Mouse (Mus musculus): ENCODE results near the gene Mylk. TPM values are rescaled to one million over a fixed set of nuclear protein-coding genes. Genes with fewer than 3 reads are reported as not detected.

Gene Mylk
- polyA plus RNA-seq, 1 experiment from 2014 or later: 4.4 TPM

- Histone ChIP-seq H3K4me3 (ENCODE audit: low read depth, low read length) (no peak overlapping the region), H3K4me2 (no peak overlapping the region), H3K9me3 (ENCODE audit: control insufficient read depth, low read length) (no peaks in the 10 kb centered on the region), H3K27me3 (replicated peaks; ENCODE audit: control insufficient read depth, insufficient read depth, low read length) (no peaks in the 10 kb centered on the region), H3K36me3 (ENCODE audit: control insufficient read depth, insufficient read depth, low read length) (no peaks in the 10 kb centered on the region), H3K27ac (ENCODE audit: low read depth, low read length) (no peak overlapping the region), H3K9ac (ENCODE audit: low read depth, low read length) (no peak overlapping the region), H3K4me1 (replicated peaks; ENCODE audit: control insufficient read depth, insufficient read depth, low read length) (no peaks in the 10 kb centered on the region)
- 37% methylated on average over 3 of the region's 3 CpGs for WGBS
- ATAC-seq (replicated peaks; ENCODE audit: low FRiP score) (no peak), DNase-seq (ENCODE audit: low spot score) (no peak)
These were observed 102.6 kb downstream of the Mylk start for GRCm38 (mm10) chr16:34847638-34848037.

GRCm38 (mm10) chr16:34854066-34854465, 109.1 kb downstream of the Mylk start:
- H3K27ac ChIP-seq (ENCODE audit: low read depth, low read length): no peak overlapping the region
- H3K9ac ChIP-seq (ENCODE audit: low read depth, low read length): no peak overlapping the region
- no peak for DNase-seq (ENCODE audit: low spot score)
- no peaks in the 10 kb centered on the region for H3K9me3 ChIP-seq (ENCODE audit: control insufficient read depth, low read length)
- 76% methylated on average over 7 of the region's 7 CpGs for WGBS
- ATAC-seq (replicated peaks; ENCODE audit: low FRiP score): no peak
- H3K36me3 ChIP-seq (ENCODE audit: control insufficient read depth, insufficient read depth, low read length): no peaks in the 10 kb centered on the region
- no peak overlapping the region for H3K4me2 ChIP-seq
- no peaks in the 10 kb centered on the region for H3K4me1 ChIP-seq (replicated peaks; ENCODE audit: control insufficient read depth, insufficient read depth, low read length)
- no peak overlapping the region for H3K4me3 ChIP-seq (ENCODE audit: low read depth, low read length)
- no peaks in the 10 kb centered on the region for H3K27me3 ChIP-seq (replicated peaks; ENCODE audit: control insufficient read depth, insufficient read depth, low read length)

DNA sequence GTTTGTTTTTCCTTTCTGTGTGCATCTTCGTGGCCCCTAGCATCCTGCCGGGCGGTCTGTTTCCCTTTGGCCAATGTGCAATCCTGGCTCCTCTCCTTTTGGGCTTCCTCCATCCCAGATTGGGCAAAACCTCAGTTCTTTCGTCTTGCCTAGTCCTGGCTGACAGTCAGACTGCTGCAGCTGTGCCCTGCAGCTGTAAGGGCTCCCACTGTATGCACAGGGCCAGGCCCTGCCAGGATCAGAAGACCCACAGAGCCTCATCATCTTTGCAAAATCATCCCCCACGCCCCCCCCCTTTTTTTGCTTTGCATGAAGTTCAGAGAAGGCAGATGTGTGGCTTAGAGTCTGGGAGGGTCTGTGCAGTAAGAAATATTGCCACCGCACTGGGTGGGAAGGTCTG, 110.1 kb downstream of the Mylk start:
- no peak for ATAC-seq (replicated peaks; ENCODE audit: low FRiP score)
- Histone ChIP-seq H3K9me3 (ENCODE audit: control insufficient read depth, low read length) (no peaks in the 10 kb centered on the region), H3K36me3 (ENCODE audit: control insufficient read depth, insufficient read depth, low read length) (no peaks in the 10 kb centered on the region), H3K4me2 (no peak overlapping the region), H3K27me3 (replicated peaks; ENCODE audit: control insufficient read depth, insufficient read depth, low read length) (no peaks in the 10 kb centered on the region), H3K27ac (ENCODE audit: low read depth, low read length) (no peak overlapping the region), H3K9ac (ENCODE audit: low read depth, low read length) (no peak overlapping the region), H3K4me1 (replicated peaks; ENCODE audit: control insufficient read depth, insufficient read depth, low read length) (no peaks in the 10 kb centered on the region), H3K4me3 (ENCODE audit: low read depth, low read length) (no peak overlapping the region)
- WGBS: 83% methylated on average over 6 of the region's 6 CpGs
- DNase-seq (ENCODE audit: low spot score): no peak

- no peak overlapping the region for H3K27ac ChIP-seq (ENCODE audit: low read depth, low read length)
- ATAC-seq (replicated peaks; ENCODE audit: low FRiP score) (no peak), DNase-seq (ENCODE audit: low spot score) (no peak)
- WGBS: 82% methylated on average over 2 of the region's 2 CpGs
- no peak overlapping the region for H3K4me2 ChIP-seq
- no peaks in the 10 kb centered on the region for H3K36me3 ChIP-seq (ENCODE audit: control insufficient read depth, insufficient read depth, low read length)
- no peak overlapping the region for H3K4me3 ChIP-seq (ENCODE audit: low read depth, low read length)
- no peak overlapping the region for H3K9ac ChIP-seq (ENCODE audit: low read depth, low read length)
- no peaks in the 10 kb centered on the region for H3K27me3 ChIP-seq (replicated peaks; ENCODE audit: control insufficient read depth, insufficient read depth, low read length)
- no peaks in the 10 kb centered on the region for H3K9me3 ChIP-seq (ENCODE audit: control insufficient read depth, low read length)
- H3K4me1 ChIP-seq (replicated peaks; ENCODE audit: control insufficient read depth, insufficient read depth, low read length): no peaks in the 10 kb centered on the region
These were observed 110.7 kb downstream of the Mylk start for GRCm38 (mm10) chr16:34855751-34856150.

DNA sequence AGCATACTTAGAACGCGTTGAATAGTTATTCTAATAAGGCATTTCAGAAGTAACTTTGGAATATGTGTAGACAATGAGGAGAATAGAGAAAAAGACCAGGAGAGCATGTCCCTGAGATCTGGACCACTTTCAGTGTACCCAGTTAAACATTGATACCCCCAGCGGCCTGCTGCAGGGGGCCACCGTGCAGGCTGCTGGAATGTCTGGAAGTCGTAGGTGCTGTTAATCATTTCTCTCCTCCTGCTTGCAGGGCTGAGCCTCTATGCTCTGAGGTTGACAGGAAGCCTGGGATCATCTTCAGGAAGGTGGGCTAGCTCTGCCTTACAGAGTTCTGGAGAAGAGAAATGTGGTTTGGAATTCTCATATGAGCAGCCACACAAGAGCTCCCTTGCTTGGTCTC, 112.6 kb downstream of the Mylk start:
- no peak for ATAC-seq (replicated peaks; ENCODE audit: low FRiP score)
- H3K9ac ChIP-seq (ENCODE audit: low read depth, low read length): no peak overlapping the region
- DNase-seq (ENCODE audit: low spot score): no peak
- no peak overlapping the region for H3K27ac ChIP-seq (ENCODE audit: low read depth, low read length)
- no peaks in the 10 kb centered on the region for H3K9me3 ChIP-seq (ENCODE audit: control insufficient read depth, low read length)
- no peak overlapping the region for H3K4me2 ChIP-seq
- H3K36me3 ChIP-seq (ENCODE audit: control insufficient read depth, insufficient read depth, low read length): no peaks in the 10 kb centered on the region
- no peak overlapping the region for H3K4me3 ChIP-seq (ENCODE audit: low read depth, low read length)
- no peaks in the 10 kb centered on the region for H3K4me1 ChIP-seq (replicated peaks; ENCODE audit: control insufficient read depth, insufficient read depth, low read length)
- H3K27me3 ChIP-seq (replicated peaks; ENCODE audit: control insufficient read depth, insufficient read depth, low read length): no peaks in the 10 kb centered on the region
- 59% methylated on average over 5 of the region's 5 CpGs for WGBS

GRCm38 (mm10) chr16:34860761-34861160, 115.8 kb downstream of the Mylk start:
- Histone ChIP-seq H3K9ac (ENCODE audit: low read depth, low read length) (no peak overlapping the region), H3K4me3 (ENCODE audit: low read depth, low read length) (no peak overlapping the region), H3K4me2 (no peak overlapping the region), H3K27me3 (replicated peaks; ENCODE audit: control insufficient read depth, insufficient read depth, low read length) (no peaks in the 10 kb centered on the region), H3K4me1 (replicated peaks; ENCODE audit: control insufficient read depth, insufficient read depth, low read length) (no peaks in the 10 kb centered on the region), H3K36me3 (ENCODE audit: control insufficient read depth, insufficient read depth, low read length) (no peaks in the 10 kb centered on the region), H3K27ac (ENCODE audit: low read depth, low read length) (no peak overlapping the region), H3K9me3 (ENCODE audit: control insufficient read depth, low read length) (no peaks in the 10 kb centered on the region)
- ATAC-seq (replicated peaks; ENCODE audit: low FRiP score): no peak
- WGBS: 81% methylated on average over 3 of the region's 3 CpGs
- DNase-seq (ENCODE audit: low spot score): no peak

GRCm38 (mm10) chr16:34861744-34862365, 116.8 kb downstream of the Mylk start:
- no peak for ATAC-seq (replicated peaks; ENCODE audit: low FRiP score)
- DNase-seq (ENCODE audit: low spot score): no peak
- H3K4me2 ChIP-seq: no peak overlapping the region
- no peaks in the 10 kb centered on the region for H3K36me3 ChIP-seq (ENCODE audit: control insufficient read depth, insufficient read depth, low read length)
- WGBS: 69% methylated on average over 10 of the region's 10 CpGs
- H3K27ac ChIP-seq (ENCODE audit: low read depth, low read length): no peak overlapping the region
- H3K4me1 ChIP-seq (replicated peaks; ENCODE audit: control insufficient read depth, insufficient read depth, low read length): no peaks in the 10 kb centered on the region
- no peak overlapping the region for H3K4me3 ChIP-seq (ENCODE audit: low read depth, low read length)
- no peaks in the 10 kb centered on the region for H3K27me3 ChIP-seq (replicated peaks; ENCODE audit: control insufficient read depth, insufficient read depth, low read length)
- no peaks in the 10 kb centered on the region for H3K9me3 ChIP-seq (ENCODE audit: control insufficient read depth, low read length)
- no peak overlapping the region for H3K9ac ChIP-seq (ENCODE audit: low read depth, low read length)

GRCm38 (mm10) chr16:34865373-34865772, 120.4 kb downstream of the Mylk start:
- Histone ChIP-seq H3K4me3 (ENCODE audit: low read depth, low read length) (no peak overlapping the region), H3K27ac (ENCODE audit: low read depth, low read length) (no peak overlapping the region), H3K4me2 (no peak overlapping the region), H3K36me3 (ENCODE audit: control insufficient read depth, insufficient read depth, low read length) (no peaks in the 10 kb centered on the region), H3K9ac (ENCODE audit: low read depth, low read length) (no peak overlapping the region), H3K9me3 (ENCODE audit: control insufficient read depth, low read length) (no peaks in the 10 kb centered on the region), H3K4me1 (replicated peaks; ENCODE audit: control insufficient read depth, insufficient read depth, low read length) (no peaks in the 10 kb centered on the region), H3K27me3 (replicated peaks; ENCODE audit: control insufficient read depth, insufficient read depth, low read length) (no peaks in the 10 kb centered on the region)
- ATAC-seq (replicated peaks; ENCODE audit: low FRiP score): no peak
- 42% methylated on average over 4 of the region's 4 CpGs for WGBS
- no peak for DNase-seq (ENCODE audit: low spot score)

GRCm38 (mm10) chr16:34867217-34867616, 122.2 kb downstream of the Mylk start:
- WGBS: 88% methylated on average over 2 of the region's 2 CpGs
- Histone ChIP-seq H3K27ac (ENCODE audit: low read depth, low read length) (no peak overlapping the region), H3K27me3 (replicated peaks; ENCODE audit: control insufficient read depth, insufficient read depth, low read length) (no peaks in the 10 kb centered on the region), H3K4me1 (replicated peaks; ENCODE audit: control insufficient read depth, insufficient read depth, low read length) (no peaks in the 10 kb centered on the region), H3K4me3 (ENCODE audit: low read depth, low read length) (no peak overlapping the region), H3K4me2 (no peak overlapping the region), H3K9ac (ENCODE audit: low read depth, low read length) (no peak overlapping the region), H3K36me3 (ENCODE audit: control insufficient read depth, insufficient read depth, low read length) (no peaks in the 10 kb centered on the region), H3K9me3 (ENCODE audit: control insufficient read depth, low read length) (no peaks in the 10 kb centered on the region)
- no peak for ATAC-seq (replicated peaks; ENCODE audit: low FRiP score)
- DNase-seq (ENCODE audit: low spot score): no peak
